Mouse (Mus musculus) olfactory bulb, adult 2 months (tissue): ENCODE results near the gene Sbf2. TPM values are rescaled to one million over a fixed set of nuclear protein-coding genes. Genes with fewer than 3 reads are reported as not detected.

Experiments
- H3K27ac ChIP-seq: fragments of 200-500 bp; 2 replicates; pipeline ENCODE4 v1.5.1; 2012; ENCODE audit warnings: low read depth, low read length; ENCODE audit not compliant: insufficient read depth
- H3K4me1 ChIP-seq: fragments of 200-500 bp; 2 replicates; pipeline ENCODE4 v1.6.1; 2012; ENCODE audit warnings: low read length; ENCODE audit not compliant: control insufficient read depth, insufficient read depth
- H3K4me3 ChIP-seq: fragments of 200-500 bp; 2 replicates; pipeline ENCODE4 v1.5.1; 2012; ENCODE audit warnings: mild to moderate bottlenecking, low read depth, low read length, moderate library complexity; ENCODE audit not compliant: insufficient read depth
- CTCF ChIP-seq: fragments of 200-500 bp; IDR thresholded peaks from 2 replicates; pipeline ENCODE4 v1.5.1; 2012; ENCODE audit warnings: low read depth, mild to moderate bottlenecking, low read length, moderate library complexity; ENCODE audit not compliant: insufficient read depth
- POLR2A ChIP-seq: fragments of 200-500 bp; IDR thresholded peaks from 2 replicates; pipeline ENCODE4 v1.6.1; 2012; ENCODE audit warnings: mild to moderate bottlenecking, low read depth, low read length, moderate library complexity; ENCODE audit not compliant: insufficient read depth
- WGBS: fragments of 180-500 bp; shearing (Covaris S2); methylation state at CpG from one replicate; pipeline ENCODE4 v1.1.7; 2018; 5-methylcytosine and 5-hydroxymethylcytosine counted together
- polyA plus RNA-seq: library from polyadenylated mRNA; stranded (reverse); fragments of >200 nt; gene quantifications from 2 replicates; pipeline ENCODE4 v1.2.4, GENCODE M21; 2012; ENCODE audit warnings: low replicate concordance; ENCODE audit not compliant: missing spikeins, insufficient read depth, insufficient read length

Sbf2 gene
- polyA plus RNA-seq, 1 experiment, result not detected

GRCm38 (mm10) chr7:110285076-110285848, 329.5 kb downstream of the Sbf2 start:
- H3K4me1 ChIP-seq, result peaks cover 23% of the 10 kb centered on the region
- H3K4me3 ChIP-seq, result no peak overlapping the region
- TF ChIP-seq POLR2A, result no peak
- TF ChIP-seq CTCF, result no peak
- no peak overlapping the region for H3K27ac ChIP-seq
- 94% methylated on average over 12 of the region's 12 CpGs for WGBS

- TF ChIP-seq POLR2A (no peak), CTCF (no peak)
- H3K4me3 ChIP-seq, result no peak overlapping the region
- H3K27ac ChIP-seq, result no peak overlapping the region
- H3K4me1 ChIP-seq, result peaks cover 14% of the 10 kb centered on the region
- 94% methylated on average over 6 of the region's 6 CpGs for WGBS
These were observed 331.0 kb downstream of the Sbf2 start for GRCm38 (mm10) chr7:110283484-110284275.

GRCm38 (mm10) chr7:110282797-110283196, 331.9 kb downstream of the Sbf2 start:
- 78% methylated on average over 11 of the region's 11 CpGs for WGBS
- Histone ChIP-seq H3K4me1 (peaks cover 6% of the 10 kb centered on the region; the same call in 1 of the 2 replicates), H3K4me3 (no peak overlapping the region), H3K27ac (no peak overlapping the region)
- TF ChIP-seq POLR2A (no peak), CTCF (no peak)

- H3K27ac ChIP-seq, result no peak overlapping the region
- H3K4me1 ChIP-seq, result no peaks in the 10 kb centered on the region
- 86% methylated on average over 11 of the region's 11 CpGs for WGBS
- TF ChIP-seq CTCF (no peak), POLR2A (no peak)
- H3K4me3 ChIP-seq, result no peak overlapping the region
These were observed 333.1 kb downstream of the Sbf2 start for GRCm38 (mm10) chr7:110281435-110282256.

GRCm38 (mm10) chr7:110279183-110279582, 335.5 kb downstream of the Sbf2 start:
- Histone ChIP-seq H3K4me1 (0 out of 2 replicates have a peak, but pooled peaks cover 2% of the 10 kb centered on the region), H3K27ac (no peak overlapping the region), H3K4me3 (no peak overlapping the region)
- WGBS, result 97% methylated on average over 4 of the region's 4 CpGs
- no peak for TF ChIP-seq POLR2A
- TF ChIP-seq CTCF, result no peak

- 85% methylated on average over 5 of the region's 5 CpGs for WGBS
- no peak for TF ChIP-seq POLR2A
- no peak for TF ChIP-seq CTCF
- Histone ChIP-seq H3K27ac (no peak overlapping the region), H3K4me1 (0 out of 2 replicates have a peak, but pooled peaks cover 4% of the 10 kb centered on the region), H3K4me3 (no peak overlapping the region)
These were observed 336.9 kb downstream of the Sbf2 start for GRCm38 (mm10) chr7:110277734-110278245.

- H3K4me3 ChIP-seq, result no peak overlapping the region
- TF ChIP-seq CTCF (no peak), POLR2A (no peak)
- peaks cover 4% of the 10 kb centered on the region; the same call in 1 of the 2 replicates for H3K4me1 ChIP-seq
- WGBS, result 89% methylated on average over 4 of the region's 4 CpGs
- H3K27ac ChIP-seq, result no peak overlapping the region
These were observed 342.3 kb downstream of the Sbf2 start for GRCm38 (mm10) chr7:110272434-110272833.

GRCm38 (mm10) chr7:110271814-110272213, 342.9 kb downstream of the Sbf2 start:
- TF ChIP-seq POLR2A (no peak), CTCF (no peak)
- Histone ChIP-seq H3K4me3 (no peak overlapping the region), H3K27ac (no peak overlapping the region), H3K4me1 (peaks cover 4% of the 10 kb centered on the region; the same call in 1 of the 2 replicates)
- WGBS, result 81% methylated on average over 9 of the region's 9 CpGs

GRCm38 (mm10) chr7:110270455-110270854, 344.3 kb downstream of the Sbf2 start:
- H3K4me3 ChIP-seq, result no peak overlapping the region
- WGBS, result 94% methylated on average over 7 of the region's 7 CpGs

More at GRCm38 (mm10) chr7:110270455-110270854, 344.3 kb downstream of the Sbf2 start:
- peaks cover 4% of the 10 kb centered on the region; the same call in 1 of the 2 replicates for H3K4me1 ChIP-seq
- TF ChIP-seq POLR2A (no peak), CTCF (no peak)
- H3K27ac ChIP-seq, result no peak overlapping the region
